Mouse (Mus musculus): ENCODE results near the gene Tnfaip8l3. TPM values are rescaled to one million over a fixed set of nuclear protein-coding genes. Genes with fewer than 3 reads are reported as not detected.
"Not testable (repeated sequence)": the region's sequence is repeated elsewhere in the genome, so short reads cannot be mapped to it uniquely, and the experiment has no call there.

Gene Tnfaip8l3
- total RNA-seq, 2 experiments from 2014 or later, result 0.19 to 0.33 TPM

DNA sequence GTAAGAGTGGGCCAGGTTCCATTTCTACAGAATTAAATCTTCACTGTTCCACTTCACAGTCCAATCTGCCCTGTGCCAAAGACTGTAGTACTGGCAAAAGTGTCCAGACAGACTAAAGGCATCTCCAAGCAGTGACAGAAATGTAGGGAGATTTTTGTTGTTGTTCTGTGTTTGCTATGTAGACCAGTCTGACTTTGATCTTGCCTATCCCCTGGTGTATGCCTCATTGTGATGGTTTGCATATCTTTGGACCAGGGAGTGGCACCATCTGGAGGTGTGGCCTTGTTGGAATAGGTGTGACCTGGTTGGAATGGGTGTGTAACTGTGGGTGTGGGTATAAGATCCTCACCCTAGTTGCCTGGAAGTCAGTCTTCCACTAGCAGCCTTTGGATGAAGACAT, 75.6 kb downstream of the Tnfaip8l3 start:
- intact Hi-C loops (cut with DNase I), result loop anchor here (5.0 kb wide), 1 partner anchor 330 kb away; no protein-coding TSS in a partner anchor
- not testable (repeated sequence) for DNase-seq

DNA sequence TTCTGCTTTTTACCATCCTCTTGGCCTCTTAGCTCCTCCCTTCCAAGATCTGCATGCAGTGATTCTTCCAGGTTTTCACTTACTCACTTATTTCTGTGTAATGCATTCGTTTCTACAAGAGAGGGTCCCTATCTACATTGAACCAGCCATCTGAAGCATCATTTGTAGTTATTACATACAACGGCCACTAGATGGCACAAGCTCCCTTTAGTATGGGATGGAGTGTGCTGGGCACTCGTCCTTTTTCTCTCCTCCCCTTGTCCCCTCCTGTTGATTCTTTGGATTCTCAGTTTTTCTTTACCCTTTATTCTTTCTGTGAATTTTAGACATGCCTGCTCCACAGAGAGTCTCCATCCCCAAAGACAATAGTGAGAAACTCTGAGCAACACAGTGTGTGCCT, 77.3 kb downstream of the Tnfaip8l3 start:
- peak in 1 of 2 experiments; percentile 29 for DNase-seq
- intact Hi-C loops (cut with DNase I), result loop anchor here (1.0 to 5.0 kb wide), 3 partner anchors 121 to 346 kb away; no protein-coding TSS in a partner anchor

DNA sequence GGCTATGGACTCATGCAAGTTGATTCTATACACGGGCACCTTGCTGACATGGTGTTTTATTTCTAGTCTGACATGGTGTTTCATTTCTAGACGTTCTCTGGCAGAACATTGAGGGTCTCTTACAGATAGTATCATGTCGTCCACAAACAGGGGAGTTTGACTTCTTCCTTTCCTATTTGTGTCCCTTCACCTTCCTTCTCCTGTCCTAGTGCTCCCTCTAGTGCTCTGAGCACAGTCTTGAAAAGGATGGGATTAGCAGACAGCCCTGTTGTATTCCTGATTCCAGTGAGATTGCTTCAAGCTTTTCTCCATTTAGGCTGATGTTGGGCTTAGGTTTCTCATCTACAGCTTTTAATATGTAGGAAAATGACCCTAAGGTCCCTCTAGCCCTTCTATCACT, 81.2 kb downstream of the Tnfaip8l3 start:
- intact Hi-C loops (cut with DNase I), result loop anchor here (1.0 kb wide), 1 partner anchor 158 kb away; no protein-coding TSS in a partner anchor

DNA sequence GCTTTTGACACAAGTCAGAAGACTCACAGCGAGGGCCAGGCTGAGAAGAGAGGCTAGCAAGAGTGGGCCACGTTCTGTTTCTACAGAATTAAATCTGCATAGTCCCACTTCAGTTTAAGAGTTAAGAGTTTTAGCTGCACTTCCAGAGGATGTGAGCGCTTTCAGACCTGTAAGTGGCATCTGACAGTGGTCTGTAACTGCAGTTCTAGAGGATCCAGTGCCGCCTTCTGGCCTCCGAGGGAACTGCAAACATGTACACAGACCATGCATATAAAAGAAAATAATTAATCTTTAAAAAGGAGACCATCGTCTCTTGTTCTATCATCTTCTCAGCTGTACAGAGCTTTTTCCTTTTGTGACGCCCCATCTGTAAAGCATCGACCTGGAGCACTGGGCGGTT, 83.3 kb downstream of the Tnfaip8l3 start:
- peak in 1 of 2 experiments; percentile 24 for DNase-seq

More for the DNA sequence above, 81.2 kb downstream of the Tnfaip8l3 start:
- DNase-seq, result no peak

DNA sequence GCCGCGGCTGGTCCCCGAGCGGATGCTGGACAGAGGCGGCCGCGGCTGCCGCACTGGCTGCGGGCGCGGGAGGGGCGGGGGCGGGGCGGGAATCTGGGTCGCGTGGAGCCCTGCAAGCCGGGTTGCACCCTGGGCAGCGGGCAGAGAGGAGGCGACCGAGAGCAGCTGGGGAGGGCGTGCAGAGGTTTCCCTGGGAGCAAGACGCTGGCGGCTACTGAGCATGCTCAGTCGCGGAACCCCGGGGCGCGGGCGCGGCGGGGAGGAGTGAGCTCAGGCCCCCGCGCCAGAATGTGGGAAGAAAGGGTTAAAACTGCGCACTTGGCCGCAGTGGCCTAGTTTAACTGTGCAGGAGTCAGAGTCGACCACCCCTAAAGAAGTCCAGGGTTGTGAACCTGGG, 93.1 kb downstream of the Tnfaip8l3 start, which contains the start of gene Elmod1:
Elmod1 (minus strand) TSS at position 180 of the 397 bp plus-strand sequence.
- DNase-seq, result no peak
- intact Hi-C loops (cut with DNase I), result no loop called here

More for the DNA sequence above, 83.3 kb downstream of the Tnfaip8l3 start:
- intact Hi-C loops (cut with DNase I), result no loop called here

DNA sequence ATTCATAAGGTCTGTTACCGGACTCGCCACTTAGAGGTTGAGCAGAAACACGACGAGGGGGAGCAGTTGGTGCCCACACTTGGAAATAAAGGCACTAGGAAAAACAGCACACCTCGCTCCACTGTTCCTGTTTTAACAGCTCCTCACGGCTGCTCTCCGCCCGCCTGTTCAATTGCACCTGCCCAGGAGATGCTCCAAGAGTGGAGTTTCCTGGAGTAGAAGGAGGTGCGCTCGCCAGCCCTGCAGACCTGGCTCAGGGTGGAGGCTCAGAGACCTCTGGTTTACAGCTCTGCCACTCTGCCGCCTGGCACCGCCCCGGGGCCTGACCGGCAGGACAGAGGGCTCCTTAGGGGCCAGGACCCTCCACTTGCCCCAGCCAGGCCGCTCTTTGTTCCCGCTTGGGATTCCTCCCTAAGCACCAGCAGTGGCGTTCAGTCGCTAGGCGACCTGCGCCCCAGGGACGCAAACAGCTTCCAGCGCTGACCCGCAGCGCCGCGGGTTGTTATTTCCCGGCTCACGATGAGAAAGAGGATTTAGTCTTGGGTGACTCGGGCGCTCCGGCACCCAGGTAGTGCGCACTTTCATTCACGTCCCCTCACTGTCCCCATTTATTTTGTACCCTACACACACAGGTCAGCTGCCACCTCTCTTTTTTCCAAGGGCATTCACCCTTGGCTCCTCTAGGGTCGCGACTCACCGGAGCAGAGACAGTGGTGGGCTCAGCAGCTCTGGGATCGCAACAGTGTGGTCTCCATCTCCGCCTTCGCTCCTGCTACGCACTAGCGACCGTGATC, 93.7 kb downstream of the Tnfaip8l3 start:
- DNase-seq, result no peak
- intact Hi-C loops (cut with DNase I), result no loop called here

DNA sequence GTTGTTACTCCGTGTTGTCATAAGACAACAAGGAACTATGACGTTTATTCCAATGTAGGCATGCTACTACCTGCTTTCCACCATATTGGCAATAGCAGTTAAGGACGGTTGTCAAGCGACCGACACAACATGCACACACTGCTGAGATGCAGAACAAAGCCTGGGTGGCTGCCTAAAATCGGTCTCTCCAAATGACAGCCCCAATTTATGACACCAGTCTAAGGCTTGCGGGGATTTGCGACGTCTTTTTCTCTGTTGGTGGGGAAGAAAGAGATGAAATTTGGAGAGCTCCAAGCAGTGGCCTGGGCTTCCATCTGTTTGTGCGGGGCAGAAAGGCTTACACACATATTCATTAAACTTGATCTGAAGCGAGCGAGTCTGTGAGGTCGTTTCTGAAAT, 94.3 kb downstream of the Tnfaip8l3 start:
- intact Hi-C loops (cut with DNase I), result no loop called here
- DNase-seq, result no peak

Other genes starting within 250 kb of the Tnfaip8l3 start
- gene Sln, start 218.2 kb downstream of the Tnfaip8l3 start, total RNA-seq (2021), result 10 to 100 TPM; 67.1 to 99.1 TPM
- under 1 TPM; 0.11 to 0.19 TPM for gene Elmod1, start 93.1 kb downstream of the Tnfaip8l3 start, total RNA-seq (2021)
- not detected for gene Cyp19a1, start 199.7 kb upstream of the Tnfaip8l3 start, total RNA-seq (2021)
- under 1 TPM in 1 of 2 experiments, not detected in 1; 0.11 TPM for gene Gldn, start 218.1 kb upstream of the Tnfaip8l3 start, total RNA-seq (2021)

Measured in heart, postnatal 36 days (tissue).